Mouse (Mus musculus): ENCODE data around the gene Nup98.

DNA sequence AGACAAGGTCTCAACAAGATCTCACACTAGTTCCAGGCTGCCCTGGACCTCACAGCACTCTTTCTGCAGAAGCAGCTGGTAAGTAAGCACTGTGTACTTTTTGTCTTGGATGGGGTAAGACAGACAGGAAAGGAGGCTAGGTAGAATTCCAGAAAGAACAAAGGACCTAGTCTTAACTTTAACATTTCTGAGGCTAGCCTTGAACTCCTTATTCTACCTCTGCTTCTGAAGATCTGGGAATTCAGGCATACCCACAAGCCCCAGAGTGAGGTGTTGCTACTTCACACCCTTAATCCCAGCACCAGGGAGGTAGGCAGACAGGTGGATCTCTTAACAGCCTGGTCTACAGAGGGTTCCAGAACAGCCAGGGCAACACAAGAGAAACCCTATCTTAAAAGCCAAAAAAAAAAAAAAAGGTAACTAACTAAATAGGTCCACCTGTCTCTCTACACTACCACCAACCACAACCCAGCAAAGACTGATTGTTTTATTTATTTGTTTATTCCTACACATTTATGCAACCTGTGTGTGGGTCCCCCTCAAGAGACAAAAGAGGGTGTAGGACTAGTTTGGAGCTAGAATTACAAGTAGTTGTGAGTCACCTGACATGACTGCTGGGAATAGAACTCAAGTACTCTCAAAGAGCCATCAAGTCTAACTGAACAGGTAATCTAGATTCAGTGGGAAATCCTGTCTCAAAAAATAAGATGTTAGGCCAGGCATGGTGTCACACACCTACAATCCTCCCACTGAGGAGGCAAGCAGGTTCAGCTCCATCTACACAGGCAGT lies 8.8 kb downstream of the Nup98 start:
- TF ChIP-seq POLR2A (IDR thresholded peaks at IDR 0.05; ENCODE audit: insufficient read length, low read depth): no peak
- TF ChIP-seq USF1 (IDR thresholded peaks at IDR 0.05; ENCODE audit: low read depth): no peak
